Mouse (Mus musculus): ENCODE data around the gene Scn5a. TPM values are rescaled to one million over a fixed set of nuclear protein-coding genes. Genes with fewer than 3 reads are reported as not detected.
A peak's percentile ranks its signal among the peaks of the same experiment; 100 is the strongest.

The Scn5a gene
- polyA plus RNA-seq, 1 experiment from 2014 or later: 0.11 TPM

- no peak overlapping the region for H3K4me3 ChIP-seq (replicated peaks; ENCODE audit: low read depth, low read length)
- H3K9me3 ChIP-seq (ENCODE audit: control insufficient read depth, low read length): no peaks in the 10 kb centered on the region
- DNase-seq (no peak), ATAC-seq (ENCODE audit: low FRiP score, low TSS enrichment) (no peak)
- H3K27ac ChIP-seq (replicated peaks; ENCODE audit: low read depth, low read length): no peak overlapping the region
- no peak overlapping the region for H3K4me2 ChIP-seq (ENCODE audit: low read length)
- H3K27me3 ChIP-seq (ENCODE audit: control insufficient read depth, insufficient read depth, low read length): peaks cover 58% of the 10 kb centered on the region
- H3K4me1 ChIP-seq (ENCODE audit: control insufficient read depth, insufficient read depth, low read length): 0 out of 2 replicates have a peak, but pooled peaks cover 6% of the 10 kb centered on the region
- WGBS: 81% methylated on average over 16 of the region's 16 CpGs
- H3K36me3 ChIP-seq (ENCODE audit: control insufficient read depth, insufficient read depth, low read length): no peaks in the 10 kb centered on the region
- H3K9ac ChIP-seq (replicated peaks; ENCODE audit: low read length): no peak overlapping the region
These were observed 19.1 kb downstream of the Scn5a start for GRCm38 (mm10) chr9:119559537-119560276.

DNA sequence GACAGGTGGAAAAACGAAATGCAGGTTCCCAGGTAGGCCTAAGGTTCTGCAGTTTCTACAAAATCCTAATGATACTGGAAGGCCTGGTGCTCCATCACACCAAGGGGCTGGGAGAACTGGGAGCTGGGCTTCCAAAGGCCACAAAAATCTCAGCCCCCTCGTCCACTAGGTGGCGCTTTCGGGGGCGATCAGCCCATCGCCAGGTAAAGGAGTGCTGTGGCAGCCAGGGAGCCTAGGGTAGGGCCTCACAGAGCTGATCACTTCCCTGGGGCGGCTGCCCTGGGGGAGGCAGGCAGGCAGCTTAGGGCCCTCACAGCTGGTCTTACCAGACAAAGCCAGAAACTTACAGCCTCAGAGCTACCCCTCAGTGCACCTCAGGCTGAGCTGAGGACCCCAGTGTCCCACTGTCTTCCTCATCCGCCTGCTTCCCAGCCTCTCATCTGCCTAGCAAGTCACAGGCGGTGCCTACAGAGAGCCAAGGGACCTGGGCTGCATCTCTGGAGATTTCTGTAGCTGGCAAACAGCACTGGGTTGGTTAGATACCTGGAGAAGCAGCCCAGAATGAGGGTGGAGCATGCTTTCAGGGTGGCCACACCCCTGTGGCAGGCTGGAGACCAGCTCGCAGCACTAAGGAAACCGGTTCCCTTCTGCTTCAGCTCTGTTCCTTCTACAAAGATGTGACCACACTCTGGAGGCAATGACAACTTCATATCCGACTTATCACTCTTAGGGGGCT is 20.5 kb downstream of the Scn5a start:
- no peak overlapping the region for H3K9ac ChIP-seq (replicated peaks; ENCODE audit: low read length)
- no peaks in the 10 kb centered on the region for H3K9me3 ChIP-seq (ENCODE audit: control insufficient read depth, low read length)
- DNase-seq (peak; percentile 78), ATAC-seq (ENCODE audit: low FRiP score, low TSS enrichment) (no peak)
- H3K27ac ChIP-seq (replicated peaks; ENCODE audit: low read depth, low read length): no peak overlapping the region
- WGBS: 18% methylated on average over 12 of the region's 12 CpGs
- H3K36me3 ChIP-seq (ENCODE audit: control insufficient read depth, insufficient read depth, low read length): no peaks in the 10 kb centered on the region
- H3K4me2 ChIP-seq (ENCODE audit: low read length): no peak overlapping the region
- no peak overlapping the region for H3K4me3 ChIP-seq (replicated peaks; ENCODE audit: low read depth, low read length)
- peaks cover 55% of the 10 kb centered on the region for H3K27me3 ChIP-seq (ENCODE audit: control insufficient read depth, insufficient read depth, low read length)
- 0 out of 2 replicates have a peak, but pooled peaks cover 6% of the 10 kb centered on the region for H3K4me1 ChIP-seq (ENCODE audit: control insufficient read depth, insufficient read depth, low read length)

DNA sequence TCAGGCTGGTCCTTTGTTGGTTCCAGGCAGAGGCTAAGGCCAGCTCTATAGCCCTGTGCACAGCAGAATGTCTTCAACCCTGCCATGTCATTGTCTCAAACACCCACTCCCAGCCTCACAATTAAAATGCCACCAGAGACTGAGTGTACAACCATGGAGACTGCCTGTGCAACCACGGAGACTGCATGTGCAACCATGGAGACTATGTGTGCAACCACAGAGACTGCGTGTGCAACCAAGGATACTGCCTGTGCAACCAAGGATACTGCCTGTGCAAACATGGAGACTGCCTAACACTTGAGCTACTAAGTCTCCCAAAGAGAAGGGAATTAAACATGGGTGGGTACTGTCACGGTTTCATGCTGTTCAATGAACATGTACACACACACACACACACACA is 22.8 kb downstream of the Scn5a start:
- H3K9me3 ChIP-seq (ENCODE audit: control insufficient read depth, low read length): no peaks in the 10 kb centered on the region
- no peak overlapping the region for H3K4me2 ChIP-seq (ENCODE audit: low read length)
- 82% methylated on average over 3 of the region's 3 CpGs for WGBS
- no peak for ATAC-seq (ENCODE audit: low FRiP score, low TSS enrichment)
- H3K27me3 ChIP-seq (ENCODE audit: control insufficient read depth, insufficient read depth, low read length): peaks cover 47% of the 10 kb centered on the region
- no peak overlapping the region for H3K4me3 ChIP-seq (replicated peaks; ENCODE audit: low read depth, low read length)
- no peak overlapping the region for H3K9ac ChIP-seq (replicated peaks; ENCODE audit: low read length)
- no peak for DNase-seq
- H3K36me3 ChIP-seq (ENCODE audit: control insufficient read depth, insufficient read depth, low read length): no peaks in the 10 kb centered on the region
- no peaks in the 10 kb centered on the region for H3K4me1 ChIP-seq (ENCODE audit: control insufficient read depth, insufficient read depth, low read length)
- no peak overlapping the region for H3K27ac ChIP-seq (replicated peaks; ENCODE audit: low read depth, low read length)

- WGBS: 34% methylated on average over 12 of the region's 12 CpGs
These were observed 31.3 kb downstream of the Scn5a start for GRCm38 (mm10) chr9:119547528-119547927.

GRCm38 (mm10) chr9:119547128-119547527 is 31.7 kb downstream of the Scn5a start:
- H3K27ac ChIP-seq (replicated peaks; ENCODE audit: low read depth, low read length): no peak overlapping the region
- ATAC-seq (ENCODE audit: low FRiP score, low TSS enrichment) (no peak), DNase-seq (no peak)
- WGBS: 52% methylated on average over 8 of the region's 8 CpGs
- no peaks in the 10 kb centered on the region for H3K9me3 ChIP-seq (ENCODE audit: control insufficient read depth, low read length)
- no peak overlapping the region for H3K4me3 ChIP-seq (replicated peaks; ENCODE audit: low read depth, low read length)
- H3K9ac ChIP-seq (replicated peaks; ENCODE audit: low read length): no peak overlapping the region
- H3K4me1 ChIP-seq (ENCODE audit: control insufficient read depth, insufficient read depth, low read length): no peaks in the 10 kb centered on the region
- peaks cover 60% of the 10 kb centered on the region for H3K27me3 ChIP-seq (ENCODE audit: control insufficient read depth, insufficient read depth, low read length)
- no peak overlapping the region for H3K4me2 ChIP-seq (ENCODE audit: low read length)
- H3K36me3 ChIP-seq (ENCODE audit: control insufficient read depth, insufficient read depth, low read length): no peaks in the 10 kb centered on the region

More at GRCm38 (mm10) chr9:119547528-119547927, 31.3 kb downstream of the Scn5a start:
- Histone ChIP-seq H3K27me3 (ENCODE audit: control insufficient read depth, insufficient read depth, low read length) (peaks cover 57% of the 10 kb centered on the region), H3K36me3 (ENCODE audit: control insufficient read depth, insufficient read depth, low read length) (no peaks in the 10 kb centered on the region), H3K4me1 (ENCODE audit: control insufficient read depth, insufficient read depth, low read length) (no peaks in the 10 kb centered on the region), H3K9ac (replicated peaks; ENCODE audit: low read length) (no peak overlapping the region), H3K27ac (replicated peaks; ENCODE audit: low read depth, low read length) (no peak overlapping the region), H3K4me2 (ENCODE audit: low read length) (no peak overlapping the region), H3K4me3 (replicated peaks; ENCODE audit: low read depth, low read length) (no peak overlapping the region), H3K9me3 (ENCODE audit: control insufficient read depth, low read length) (no peaks in the 10 kb centered on the region)
- ATAC-seq (ENCODE audit: low FRiP score, low TSS enrichment) (no peak), DNase-seq (no peak)

DNA sequence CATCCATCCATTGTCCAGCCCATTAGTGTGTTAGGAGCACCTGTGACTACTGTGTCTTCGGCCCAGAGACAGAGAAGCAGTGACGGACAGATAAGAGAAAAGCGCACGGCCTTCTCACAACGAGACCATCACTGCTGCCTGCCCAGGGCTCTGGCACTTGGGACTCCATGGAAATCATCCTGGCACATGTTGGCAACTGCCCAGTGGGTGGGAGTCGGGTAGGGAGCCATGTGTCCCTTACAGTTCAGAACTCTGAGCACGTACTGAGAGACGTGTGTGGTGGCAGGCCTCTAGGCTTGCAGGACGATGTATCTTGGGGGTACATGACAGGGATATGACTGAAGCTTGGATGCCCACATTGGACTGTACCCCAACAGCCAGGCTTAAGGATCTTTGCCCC is 38.1 kb downstream of the Scn5a start:
- H3K9me3 ChIP-seq (ENCODE audit: control insufficient read depth, low read length): no peaks in the 10 kb centered on the region
- no peak overlapping the region for H3K4me3 ChIP-seq (replicated peaks; ENCODE audit: low read depth, low read length)
- WGBS: 87% methylated on average over 9 of the region's 9 CpGs
- DNase-seq: no peak
- no peak overlapping the region for H3K9ac ChIP-seq (replicated peaks; ENCODE audit: low read length)
- H3K36me3 ChIP-seq (ENCODE audit: control insufficient read depth, insufficient read depth, low read length): no peaks in the 10 kb centered on the region
- H3K4me1 ChIP-seq (ENCODE audit: control insufficient read depth, insufficient read depth, low read length): no peaks in the 10 kb centered on the region
- no peak overlapping the region for H3K4me2 ChIP-seq (ENCODE audit: low read length)
- H3K27me3 ChIP-seq (ENCODE audit: control insufficient read depth, insufficient read depth, low read length): peaks cover 96% of the 10 kb centered on the region
- H3K27ac ChIP-seq (replicated peaks; ENCODE audit: low read depth, low read length): no peak overlapping the region
- no peak for ATAC-seq (ENCODE audit: low FRiP score, low TSS enrichment)

DNA sequence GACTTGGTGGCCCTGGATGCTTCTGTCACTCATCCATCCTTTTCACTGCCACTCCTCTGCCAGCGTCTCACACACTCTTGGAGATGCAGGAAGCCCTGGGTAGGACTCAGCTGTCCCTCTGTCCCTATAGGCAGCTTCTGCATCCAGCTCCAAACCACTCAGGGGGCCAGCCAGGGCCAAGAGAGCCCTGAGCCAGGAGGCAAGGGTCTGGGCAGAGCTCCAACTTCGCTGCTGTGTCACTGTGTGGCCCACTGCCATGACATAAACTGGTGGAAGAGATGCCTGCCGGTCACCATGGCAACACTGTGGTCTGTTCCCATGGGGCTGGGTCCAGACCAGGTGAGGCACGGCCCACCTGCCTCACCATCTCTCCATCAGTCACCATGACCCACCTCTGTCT is 41.0 kb downstream of the Scn5a start:
- no peak overlapping the region for H3K9ac ChIP-seq (replicated peaks; ENCODE audit: low read length)
- no peak overlapping the region for H3K27ac ChIP-seq (replicated peaks; ENCODE audit: low read depth, low read length)
- ATAC-seq (ENCODE audit: low FRiP score, low TSS enrichment) (no peak), DNase-seq (peak; percentile 62)
- H3K4me1 ChIP-seq (ENCODE audit: control insufficient read depth, insufficient read depth, low read length): no peaks in the 10 kb centered on the region
- H3K36me3 ChIP-seq (ENCODE audit: control insufficient read depth, insufficient read depth, low read length): no peaks in the 10 kb centered on the region
- no peak overlapping the region for H3K4me3 ChIP-seq (replicated peaks; ENCODE audit: low read depth, low read length)
- 69% methylated on average over 4 of the region's 4 CpGs for WGBS
- peaks cover 97% of the 10 kb centered on the region for H3K27me3 ChIP-seq (ENCODE audit: control insufficient read depth, insufficient read depth, low read length)
- no peak overlapping the region for H3K4me2 ChIP-seq (ENCODE audit: low read length)
- H3K9me3 ChIP-seq (ENCODE audit: control insufficient read depth, low read length): no peaks in the 10 kb centered on the region

DNA sequence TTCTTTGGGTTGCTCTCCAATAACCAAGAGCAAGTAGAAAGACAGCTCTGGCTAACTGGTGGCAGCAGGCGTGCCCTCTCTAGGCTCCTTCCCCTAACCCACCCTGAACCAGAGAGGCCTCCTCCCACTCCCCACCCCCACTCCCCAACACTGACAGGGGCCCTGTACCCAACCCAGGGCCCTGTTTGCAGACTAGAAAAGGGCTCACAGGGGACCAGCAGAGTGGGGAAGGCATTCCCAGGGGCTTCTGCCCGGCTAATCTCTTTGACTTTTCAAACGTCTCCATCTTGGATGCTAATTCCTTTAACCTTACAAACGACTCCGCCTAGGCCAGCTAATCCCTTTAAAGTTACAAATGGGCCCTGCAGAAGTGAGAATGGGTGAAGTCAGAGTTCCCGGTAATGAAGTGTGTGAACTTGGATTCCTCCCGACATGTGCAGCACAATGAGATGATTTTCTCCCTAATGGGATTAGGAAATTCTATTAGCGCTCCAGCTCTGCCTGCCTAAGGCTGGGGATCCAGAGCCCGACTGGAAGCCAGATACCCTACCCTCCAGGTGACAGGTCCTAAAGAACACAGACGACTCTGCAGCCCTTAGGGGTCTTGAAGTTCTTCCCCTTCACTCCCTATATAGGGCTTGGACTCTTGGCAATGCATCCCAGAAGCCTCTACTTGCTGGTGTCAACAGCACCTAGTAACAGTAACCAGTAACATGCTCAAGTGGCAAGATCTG is 47.0 kb downstream of the Scn5a start:
- ATAC-seq (ENCODE audit: low FRiP score, low TSS enrichment) (peak; percentile 43; the same call in 1 of the 2 replicates), DNase-seq (peak; percentile 62)
- 3% methylated on average over 10 of the region's 10 CpGs for WGBS
- H3K27me3 ChIP-seq (ENCODE audit: control insufficient read depth, insufficient read depth, low read length): peaks cover 93% of the 10 kb centered on the region
- H3K4me2 ChIP-seq (ENCODE audit: low read length): no peak overlapping the region
- 0 out of 2 replicates have a peak, but pooled peaks cover 11% of the 10 kb centered on the region for H3K4me1 ChIP-seq (ENCODE audit: control insufficient read depth, insufficient read depth, low read length)
- H3K9ac ChIP-seq (replicated peaks; ENCODE audit: low read length): no peak overlapping the region
- H3K4me3 ChIP-seq (replicated peaks; ENCODE audit: low read depth, low read length): no peak overlapping the region
- no peaks in the 10 kb centered on the region for H3K9me3 ChIP-seq (ENCODE audit: control insufficient read depth, low read length)
- no peaks in the 10 kb centered on the region for H3K36me3 ChIP-seq (ENCODE audit: control insufficient read depth, insufficient read depth, low read length)
- no peak overlapping the region for H3K27ac ChIP-seq (replicated peaks; ENCODE audit: low read depth, low read length)
